Mouse (Mus musculus): ENCODE measurements around the gene Tnfsf13b.

GRCm38 (mm10) chr8:10066906-10067305 is 60.6 kb downstream of the Tnfsf13b start:
- TF ChIP-seq CTCF (IDR thresholded peaks at IDR 0.05; ENCODE audit: low read depth, low read length) (no peak), GATA1 (IDR thresholded peaks at IDR 0.05; ENCODE audit: borderline replicate concordance, low read length) (no peak), TAL1 (conservative IDR thresholded peaks at IDR 0.05; ENCODE audit: low read depth, low read length) (no peak), POLR2AphosphoS5 (IDR thresholded peaks at IDR 0.05; ENCODE audit: insufficient replicate concordance, low read depth, low read length) (no peak)

All from G1E (cell line).